Mouse (Mus musculus): Measurements from ENCODE around the gene Aplp2. TPM values are rescaled to one million over a fixed set of nuclear protein-coding genes. Genes with fewer than 3 reads are reported as not detected.
"Not testable (repeated sequence)": the region's sequence is repeated elsewhere in the genome, so short reads cannot be mapped to it uniquely, and the experiment has no call there.

Aplp2 gene
- total RNA-seq, 2 experiments from 2014 or later: 137 to 148 TPM

- DNase-seq: no peak
These were observed 30.1 kb downstream of the Aplp2 start for GRCm38 (mm10) chr9:31181291-31182085.

- DNase-seq: no peak
These were observed 33.9 kb downstream of the Aplp2 start for GRCm38 (mm10) chr9:31177692-31178091.

GRCm38 (mm10) chr9:31176379-31177130 lies 35.1 kb downstream of the Aplp2 start:
- DNase-seq: peak; percentile 81

GRCm38 (mm10) chr9:31175978-31176377 lies 35.6 kb downstream of the Aplp2 start:
- no peak for DNase-seq

- DNase-seq: no peak
These were observed 36.3 kb downstream of the Aplp2 start for GRCm38 (mm10) chr9:31175346-31175745.

GRCm38 (mm10) chr9:31168356-31169093 lies 43.1 kb downstream of the Aplp2 start:
- no peak for DNase-seq

- DNase-seq: no peak
These were observed 44.3 kb downstream of the Aplp2 start for GRCm38 (mm10) chr9:31167305-31167704.

- not testable (repeated sequence) for DNase-seq
These were observed 46.1 kb downstream of the Aplp2 start for GRCm38 (mm10) chr9:31165505-31165904.

- no peak for DNase-seq
These were observed 48.3 kb downstream of the Aplp2 start for GRCm38 (mm10) chr9:31163327-31163726.

- DNase-seq: no peak
These were observed 48.7 kb downstream of the Aplp2 start for GRCm38 (mm10) chr9:31162911-31163310.

GRCm38 (mm10) chr9:31159910-31160309 lies 51.7 kb downstream of the Aplp2 start:
- DNase-seq: no peak

GRCm38 (mm10) chr9:31156594-31156993 lies 55.0 kb downstream of the Aplp2 start:
- DNase-seq: no peak

- DNase-seq: no peak
These were observed 60.6 kb downstream of the Aplp2 start for GRCm38 (mm10) chr9:31151050-31151449.

- no peak for DNase-seq
These were observed 63.5 kb downstream of the Aplp2 start for GRCm38 (mm10) chr9:31148135-31148534.

GRCm38 (mm10) chr9:31145272-31145925 lies 66.2 kb downstream of the Aplp2 start:
- no peak for DNase-seq

GRCm38 (mm10) chr9:31142924-31143323 lies 68.7 kb downstream of the Aplp2 start:
- DNase-seq: no peak

GRCm38 (mm10) chr9:31133131-31133530 lies 78.5 kb downstream of the Aplp2 start:
- no peak for DNase-seq

GRCm38 (mm10) chr9:31131205-31131968 lies 80.2 kb downstream of the Aplp2 start, which contains the start of gene St14:
TSS of gene St14 (minus strand) at chr9:31131853.
- no peak for DNase-seq

GRCm38 (mm10) chr9:31130357-31131204 lies 81.0 kb downstream of the Aplp2 start:
- no peak for DNase-seq

GRCm38 (mm10) chr9:31129956-31130355 lies 81.7 kb downstream of the Aplp2 start:
- DNase-seq: no peak

All from gastrocnemius, postnatal 10 days (tissue).